Mouse (Mus musculus) intestine, embryonic 16.5 days (tissue): ENCODE results near the gene Tgm2. TPM values are rescaled to one million over a fixed set of nuclear protein-coding genes. Genes with fewer than 3 reads are reported as not detected.
A peak's percentile ranks its signal among the peaks of the same experiment; 100 is the strongest.

Source experiments
- ATAC-seq: fragments of 200-750 bp; cut with Nextera tagmentation; 2 replicates; pipeline ENCODE4 v1.8.0; 2017; ENCODE audit warnings: moderate TSS enrichment, moderate library complexity
- H3K27ac ChIP-seq: fragments of 300-500 bp; sonication (generic); 2 replicates; pipeline ENCODE4 v1.5.1; 2014; ENCODE audit warnings: mild to moderate bottlenecking, low read length
- H3K27me3 ChIP-seq: fragments of 300-500 bp; sonication (generic); replicated peaks from 2 replicates; pipeline ENCODE4 v1.6.1; 2014; ENCODE audit warnings: low read length, control low read depth, mixed read lengths; ENCODE audit not compliant: control insufficient read depth, insufficient read depth
- H3K36me3 ChIP-seq: fragments of 300-500 bp; sonication (generic); 2 replicates; pipeline ENCODE4 v1.6.1; 2014; ENCODE audit warnings: low read length, control low read depth; ENCODE audit not compliant: control insufficient read depth, insufficient read depth
- H3K4me1 ChIP-seq: fragments of 300-500 bp; sonication (generic); 2 replicates; pipeline ENCODE4 v1.6.1; 2014; ENCODE audit warnings: low read length, control low read depth, mixed read lengths; ENCODE audit not compliant: control insufficient read depth, insufficient read depth
- H3K4me2 ChIP-seq: fragments of 300-500 bp; sonication (generic); 2 replicates; pipeline ENCODE4 v1.6.1; 2014; ENCODE audit warnings: low read depth, low read length, control low read depth
- H3K4me3 ChIP-seq: fragments of 300-500 bp; sonication (generic); 2 replicates; pipeline ENCODE4 v1.5.1; 2014; ENCODE audit warnings: mild to moderate bottlenecking, low read length
- H3K9ac ChIP-seq: fragments of 300-500 bp; sonication (generic); 2 replicates; pipeline ENCODE4 v1.6.1; 2014; ENCODE audit warnings: low read depth, low read length
- H3K9me3 ChIP-seq: fragments of 300-500 bp; sonication (generic); 2 replicates; pipeline ENCODE4 v1.6.1; 2016; ENCODE audit warnings: low read length, control low read depth; ENCODE audit not compliant: control insufficient read depth
- WGBS: fragments of 180-500 bp; shearing (Covaris S2); extraction: QIAGEN DNeasy Blood & Tissue Kit; methylation state at CpG from one replicate; pipeline ENCODE4 v1.1.7; 2014; 5-methylcytosine and 5-hydroxymethylcytosine counted together
- polyA plus RNA-seq: library from polyadenylated mRNA; unstranded; fragments of >200 nt; fragmentation: Nextera tagmentation; extraction: Ambion mirVana; gene quantifications from 2 replicates; pipeline ENCODE4 v1.2.1, GENCODE M21; 2015

Tgm2 gene
- polyA plus RNA-seq, 1 experiment from 2014 or later = 96.5 TPM

DNA sequence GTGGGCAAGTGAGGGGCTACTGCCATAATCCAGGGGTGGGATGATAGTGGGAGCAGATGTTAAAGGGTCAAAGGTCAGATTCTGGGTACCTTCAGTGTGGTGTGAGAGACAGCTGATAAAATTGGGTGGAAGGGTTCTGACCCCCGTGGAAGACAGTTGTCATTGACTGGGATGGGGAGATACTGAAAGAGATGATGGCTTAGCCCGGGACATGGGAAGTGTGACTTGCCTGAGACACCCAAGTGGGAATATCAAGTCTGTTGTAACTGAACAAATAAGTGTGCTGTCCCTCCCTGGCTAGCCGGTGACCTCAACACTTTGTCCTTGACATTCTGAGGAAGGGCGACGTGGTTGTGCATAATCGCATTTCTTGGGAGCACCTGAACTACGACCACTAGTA lies 23.5 kb upstream of the Tgm2 start:
- Histone ChIP-seq H3K4me2 (no peak overlapping the region), H3K9me3 (no peaks in the 10 kb centered on the region), H3K27ac (no peak overlapping the region), H3K27me3 (no peaks in the 10 kb centered on the region), H3K4me3 (no peak overlapping the region), H3K36me3 (no peaks in the 10 kb centered on the region), H3K9ac (no peak overlapping the region), H3K4me1 (peaks cover 12% of the 10 kb centered on the region)
- 83% methylated on average over 7 of the region's 7 CpGs for WGBS
- no peak for ATAC-seq

DNA sequence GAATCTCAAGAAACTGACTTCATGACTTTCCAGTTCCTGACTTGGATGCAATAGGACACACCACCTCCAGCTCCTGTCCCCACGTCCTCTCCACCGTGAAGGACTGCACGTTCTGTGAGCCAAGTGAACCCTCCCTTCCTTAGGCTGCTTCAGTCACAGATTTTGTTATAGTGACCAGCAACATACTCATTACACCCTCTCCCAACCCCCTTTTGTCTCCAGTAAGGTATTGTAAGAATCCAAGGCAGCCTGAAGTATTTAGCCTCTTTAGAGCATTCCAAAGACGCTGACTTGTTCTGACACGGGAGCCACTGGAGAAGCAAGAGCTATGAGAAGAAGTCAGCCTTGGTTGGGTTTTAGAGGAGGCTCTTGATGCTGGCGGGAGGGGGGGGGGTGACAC lies 23.1 kb upstream of the Tgm2 start:
- Histone ChIP-seq H3K27ac (no peak overlapping the region), H3K9me3 (no peaks in the 10 kb centered on the region), H3K4me3 (no peak overlapping the region), H3K4me2 (no peak overlapping the region), H3K9ac (no peak overlapping the region), H3K4me1 (peaks cover 10% of the 10 kb centered on the region), H3K36me3 (no peaks in the 10 kb centered on the region), H3K27me3 (no peaks in the 10 kb centered on the region)
- WGBS = 76% methylated on average over 6 of the region's 6 CpGs
- no peak for ATAC-seq

DNA sequence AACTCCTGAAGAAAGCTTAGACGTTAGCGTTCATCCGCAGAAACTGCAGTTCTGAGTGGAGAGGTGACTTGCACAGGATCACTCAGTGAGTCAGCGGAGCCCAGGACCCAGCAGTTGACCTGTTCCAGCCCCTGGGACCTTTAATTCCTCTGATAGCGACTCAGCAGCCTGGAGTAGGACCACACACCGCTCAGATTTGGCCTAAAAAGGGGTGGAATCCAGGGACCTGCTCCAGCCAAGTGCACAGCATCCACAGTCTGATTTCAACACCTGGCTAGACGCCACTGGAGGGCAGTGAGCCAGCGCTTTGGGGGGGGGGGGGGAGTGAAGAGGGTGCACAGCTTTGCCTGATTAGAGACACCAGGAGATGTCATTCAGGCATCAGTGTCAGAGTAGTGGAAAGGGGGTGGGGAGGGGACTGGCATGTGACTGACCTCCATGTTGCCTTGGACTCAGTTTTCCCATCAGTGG lies 22.5 kb upstream of the Tgm2 start:
- ATAC-seq = peak; percentile 23; the same call in 1 of the 2 replicates
- H3K4me1 ChIP-seq = peaks cover 10% of the 10 kb centered on the region
- 57% methylated on average over 8 of the region's 8 CpGs for WGBS
- no peaks in the 10 kb centered on the region for H3K36me3 ChIP-seq
- no peak overlapping the region for H3K4me3 ChIP-seq
- H3K9ac ChIP-seq = no peak overlapping the region
- H3K27me3 ChIP-seq = no peaks in the 10 kb centered on the region
- no peak overlapping the region for H3K4me2 ChIP-seq
- H3K27ac ChIP-seq = no peak overlapping the region
- H3K9me3 ChIP-seq = no peaks in the 10 kb centered on the region

DNA sequence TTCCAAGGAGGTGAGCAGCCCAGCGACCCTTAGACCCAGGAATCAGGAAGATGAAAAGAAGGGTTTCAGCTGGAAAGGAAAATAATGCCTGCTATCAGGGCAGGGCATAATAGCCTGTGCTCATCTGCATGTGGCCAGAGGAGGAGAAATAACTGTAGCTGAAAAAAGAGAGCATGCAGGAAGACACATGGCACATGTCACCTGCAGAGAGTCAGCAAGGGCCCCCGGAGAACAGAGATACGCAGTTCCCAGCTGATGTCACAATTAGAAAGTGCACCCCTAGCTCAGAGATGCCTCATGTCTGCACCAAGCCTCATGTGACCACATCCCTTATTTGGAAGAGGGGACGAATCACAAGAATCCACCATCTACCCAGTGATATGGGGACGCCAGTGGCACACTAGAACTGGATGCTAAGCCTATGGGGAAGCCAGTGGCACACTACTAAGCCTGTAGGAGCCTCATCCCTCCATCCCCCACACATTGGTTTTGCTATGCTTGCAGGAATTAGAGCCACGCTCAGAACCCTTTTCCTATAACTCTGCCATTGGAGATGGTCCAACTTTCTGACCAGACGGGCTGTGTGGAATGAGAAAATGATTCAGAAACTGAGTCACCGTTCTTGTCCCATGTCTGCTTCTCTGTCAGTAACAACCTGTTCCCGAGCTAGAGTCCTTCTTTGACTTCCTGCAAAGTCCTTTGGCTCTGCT lies 21.4 kb upstream of the Tgm2 start:
- H3K4me3 ChIP-seq = no peak overlapping the region
- no peak overlapping the region for H3K9ac ChIP-seq
- no peaks in the 10 kb centered on the region for H3K9me3 ChIP-seq
- no peak for ATAC-seq
- no peaks in the 10 kb centered on the region for H3K36me3 ChIP-seq
- no peaks in the 10 kb centered on the region for H3K27me3 ChIP-seq
- no peak overlapping the region for H3K4me2 ChIP-seq
- H3K4me1 ChIP-seq = peaks cover 10% of the 10 kb centered on the region
- 60% methylated on average over 9 of the region's 9 CpGs for WGBS
- no peak overlapping the region for H3K27ac ChIP-seq

DNA sequence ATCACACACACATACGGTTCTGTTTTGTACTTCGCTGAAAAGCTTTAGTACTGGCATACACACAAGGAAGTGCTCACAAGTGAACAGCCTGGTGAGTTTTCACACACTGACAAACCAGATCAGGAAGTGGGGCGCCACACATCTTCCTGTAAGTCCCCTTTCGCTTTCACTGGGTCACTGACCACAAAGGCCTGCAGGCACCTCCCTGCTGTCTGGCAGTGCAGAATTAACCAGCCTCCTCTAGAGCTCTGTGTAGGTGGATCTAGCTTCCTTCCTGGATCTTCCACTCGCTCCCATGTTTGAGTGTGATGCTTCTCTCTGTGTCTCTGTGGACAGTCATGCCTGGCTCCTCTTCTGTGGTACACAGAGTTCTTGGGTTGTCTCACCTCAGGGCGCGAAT lies 20.4 kb upstream of the Tgm2 start:
- Histone ChIP-seq H3K4me1 (peaks cover 10% of the 10 kb centered on the region), H3K27ac (no peak overlapping the region), H3K4me3 (no peak overlapping the region), H3K36me3 (no peaks in the 10 kb centered on the region), H3K27me3 (no peaks in the 10 kb centered on the region), H3K9me3 (no peaks in the 10 kb centered on the region), H3K9ac (no peak overlapping the region), H3K4me2 (no peak overlapping the region)
- WGBS = 77% methylated on average over 7 of the region's 7 CpGs
- peak; percentile 42; the same call in 1 of the 2 replicates for ATAC-seq

DNA sequence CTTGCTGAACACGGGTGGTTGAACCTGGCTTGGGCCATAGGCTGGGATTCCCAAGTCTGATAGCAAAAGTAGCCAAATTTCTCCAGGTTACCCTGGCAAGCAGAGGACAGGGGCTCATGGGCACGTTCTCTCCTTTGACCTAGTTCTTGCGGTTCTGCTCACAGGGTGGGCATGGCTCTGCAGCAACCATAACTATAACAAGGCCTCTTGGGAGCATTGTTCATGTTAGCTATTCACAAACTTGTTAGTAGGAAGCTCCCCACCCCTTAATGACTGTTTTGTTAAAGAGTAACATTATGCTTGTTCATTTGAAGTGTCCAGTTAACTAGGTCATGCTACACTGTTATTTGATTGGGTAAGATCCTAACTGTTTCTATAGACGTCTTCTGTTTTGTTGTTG lies 19.5 kb upstream of the Tgm2 start:
- Histone ChIP-seq H3K27ac (no peak overlapping the region), H3K9me3 (no peaks in the 10 kb centered on the region), H3K4me1 (peaks cover 14% of the 10 kb centered on the region), H3K4me3 (no peak overlapping the region), H3K9ac (no peak overlapping the region), H3K27me3 (no peaks in the 10 kb centered on the region), H3K4me2 (no peak overlapping the region), H3K36me3 (no peaks in the 10 kb centered on the region)
- WGBS = 83% methylated on average over 4 of the region's 4 CpGs
- no peak for ATAC-seq

DNA sequence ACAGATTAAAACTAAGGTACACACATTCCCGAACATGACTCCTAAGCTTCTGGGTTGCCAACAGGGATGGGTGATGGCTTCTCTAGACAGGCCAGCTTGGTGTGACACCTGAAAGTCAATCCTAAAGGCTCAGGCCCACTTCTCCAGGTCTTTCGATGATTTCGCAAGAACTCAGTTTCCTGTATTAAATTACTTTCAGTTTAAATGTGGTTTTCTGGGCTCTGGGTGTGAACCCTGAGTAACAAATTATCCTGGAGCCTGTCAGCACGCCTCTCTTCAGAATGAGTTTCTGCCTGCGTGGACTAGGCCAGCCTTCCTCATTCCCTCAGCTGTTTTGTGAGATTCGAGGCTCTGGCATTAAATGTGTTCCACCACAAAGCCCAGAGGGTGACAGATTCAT lies 16.8 kb upstream of the Tgm2 start:
- Histone ChIP-seq H3K27ac (no peak overlapping the region), H3K4me2 (no peak overlapping the region), H3K27me3 (no peaks in the 10 kb centered on the region), H3K9me3 (no peaks in the 10 kb centered on the region), H3K9ac (no peak overlapping the region), H3K4me1 (peaks cover 23% of the 10 kb centered on the region), H3K4me3 (no peak overlapping the region), H3K36me3 (no peaks in the 10 kb centered on the region)
- no peak for ATAC-seq
- WGBS = 61% methylated on average over 6 of the region's 6 CpGs

DNA sequence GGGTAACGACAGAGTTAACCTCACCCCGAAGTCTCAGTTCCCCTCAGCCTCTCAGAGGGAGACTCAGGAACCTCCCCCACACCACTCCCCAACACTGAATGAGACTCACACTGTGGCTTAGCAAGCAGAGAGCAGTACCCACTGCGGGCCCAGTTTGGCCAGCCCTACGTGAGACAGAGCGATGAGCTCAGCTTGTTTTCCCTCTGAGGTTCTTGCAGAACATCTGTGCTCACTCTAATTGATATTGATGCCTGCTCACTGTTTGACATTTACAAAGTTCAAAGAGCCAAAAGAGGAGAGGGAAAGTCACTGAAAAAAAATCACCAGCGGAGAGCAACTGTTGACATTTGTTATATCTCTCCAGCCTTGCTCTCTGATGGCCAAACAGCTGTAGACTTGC lies 15.5 kb upstream of the Tgm2 start:
- no peaks in the 10 kb centered on the region for H3K9me3 ChIP-seq
- H3K27ac ChIP-seq = peak overlapping the region; percentile 38
- no peaks in the 10 kb centered on the region for H3K27me3 ChIP-seq
- H3K4me2 ChIP-seq = no peak overlapping the region
- H3K4me3 ChIP-seq = no peak overlapping the region
- ATAC-seq = peak; percentile 20; the same call in 1 of the 2 replicates
- WGBS = 70% methylated on average over 6 of the region's 6 CpGs
- no peaks in the 10 kb centered on the region for H3K36me3 ChIP-seq
- H3K4me1 ChIP-seq = peaks cover 16% of the 10 kb centered on the region
- no peak overlapping the region for H3K9ac ChIP-seq

DNA sequence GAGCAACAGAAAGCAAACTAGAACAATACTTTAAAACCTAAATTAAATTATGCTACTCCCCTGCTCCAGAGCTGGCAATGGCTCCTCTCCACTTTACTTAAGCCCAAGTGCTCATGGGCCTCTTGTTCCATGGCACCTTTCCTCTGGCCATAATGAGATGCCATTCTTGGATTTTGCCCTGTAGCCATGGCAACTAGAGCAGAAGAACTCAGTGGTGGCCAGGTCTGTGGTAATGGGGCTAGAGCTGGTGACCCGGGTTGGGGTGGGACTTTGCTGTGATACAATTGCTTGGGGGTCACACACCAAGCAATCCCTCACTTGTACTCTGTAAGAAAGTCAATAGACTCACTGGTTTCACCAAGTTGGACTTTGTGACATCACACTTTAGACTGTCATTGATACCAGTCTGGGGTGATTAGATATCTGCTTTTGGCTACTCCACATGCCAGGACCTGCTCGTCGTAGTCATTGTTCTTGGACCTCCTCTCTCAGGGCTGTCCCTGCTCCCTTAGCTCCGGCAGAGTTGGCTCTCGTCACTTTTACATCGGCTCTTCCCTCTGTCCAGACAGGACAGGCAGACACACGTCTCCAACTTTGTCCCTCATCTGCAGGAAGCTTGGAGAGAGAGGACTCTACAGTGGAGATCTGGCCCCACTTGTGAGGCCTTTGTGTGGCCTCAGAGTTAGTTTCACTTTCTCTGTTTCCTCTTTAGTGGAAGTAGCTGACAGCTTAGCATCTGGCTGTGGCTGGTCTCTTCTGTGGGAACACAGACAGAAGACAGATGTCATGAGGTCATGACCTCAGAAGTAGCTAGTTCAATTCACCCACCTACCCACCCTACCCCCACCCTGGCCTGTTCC lies 13.4 kb upstream of the Tgm2 start:
- peak overlapping the region; percentile 78 for H3K27ac ChIP-seq
- 0 out of 2 replicates have a peak overlapping the region, but pooled peaks have one; percentile 54 for H3K9ac ChIP-seq
- peak overlapping the region; percentile 37; the same call in 1 of the 2 replicates for H3K4me2 ChIP-seq

More for the DNA sequence above, 13.4 kb upstream of the Tgm2 start:
- WGBS = 27% methylated on average over 7 of the region's 7 CpGs
- H3K36me3 ChIP-seq = no peaks in the 10 kb centered on the region
- 0 out of 2 replicates have a peak overlapping the region, but pooled peaks have one; percentile 13 for H3K4me3 ChIP-seq
- H3K9me3 ChIP-seq = no peaks in the 10 kb centered on the region
- peak; percentile 75 for ATAC-seq
- H3K27me3 ChIP-seq = no peaks in the 10 kb centered on the region
- peaks cover 25% of the 10 kb centered on the region for H3K4me1 ChIP-seq
